Mouse (Mus musculus) midbrain, embryonic 14.5 days (tissue): ENCODE results near the gene Kcnq1. TPM values are rescaled to one million over a fixed set of nuclear protein-coding genes. Genes with fewer than 3 reads are reported as not detected.
A peak's percentile ranks its signal among the peaks of the same experiment; 100 is the strongest.

Source experiments
- ATAC-seq: fragments of 200-750 bp; cut with Nextera tagmentation; 2 replicates; pipeline ENCODE4 v1.8.0; 2017; ENCODE audit warnings: moderate number of reproducible peaks, moderate library complexity; ENCODE audit not compliant: low FRiP score, low TSS enrichment
- DNase-seq: peaks from one replicate; pipeline ENCODE4 v3.0.0-alpha.2; 2015
- H3K27ac ChIP-seq: fragments of 300-500 bp; sonication (generic); replicated peaks from 2 replicates; pipeline ENCODE4 v1.5.1; 2014; ENCODE audit warnings: mild to moderate bottlenecking, low read depth, low read length, moderate library complexity
- H3K27me3 ChIP-seq: fragments of 300-500 bp; sonication (generic); 2 replicates; pipeline ENCODE4 v1.6.1; 2014; ENCODE audit warnings: low read length, control low read depth, mixed read lengths; ENCODE audit not compliant: control insufficient read depth, insufficient read depth
- H3K36me3 ChIP-seq: fragments of 300-500 bp; sonication (generic); 2 replicates; pipeline ENCODE4 v1.6.1; 2014; ENCODE audit warnings: low read length, control low read depth; ENCODE audit not compliant: control insufficient read depth, insufficient read depth
- H3K4me1 ChIP-seq: fragments of 300-500 bp; sonication (generic); 2 replicates; pipeline ENCODE4 v1.6.1; 2014; ENCODE audit warnings: mild to moderate bottlenecking, antibody characterized with exemption, low read length, control low read depth; ENCODE audit not compliant: control insufficient read depth, insufficient read depth
- H3K4me2 ChIP-seq: fragments of 300-500 bp; sonication (generic); 2 replicates; pipeline ENCODE4 v1.6.1; 2014; ENCODE audit warnings: mild to moderate bottlenecking, low read length, moderate library complexity
- H3K4me3 ChIP-seq: fragments of 300-500 bp; sonication (generic); replicated peaks from 2 replicates; pipeline ENCODE4 v1.5.1; 2014; ENCODE audit warnings: low read depth, low read length
- H3K9ac ChIP-seq: fragments of 300-500 bp; sonication (generic); replicated peaks from 2 replicates; pipeline ENCODE4 v1.6.1; 2014; ENCODE audit warnings: mild to moderate bottlenecking, low read length, moderate library complexity
- H3K9me3 ChIP-seq: fragments of 300-500 bp; sonication (generic); 2 replicates; pipeline ENCODE4 v1.6.1; 2016; ENCODE audit warnings: low read length, control low read depth, mixed read lengths; ENCODE audit not compliant: control insufficient read depth
- WGBS: fragments of 180-500 bp; shearing (Covaris S2); extraction: QIAGEN DNeasy Blood & Tissue Kit; methylation state at CpG from one replicate; pipeline ENCODE4 v1.1.7; 2014; 5-methylcytosine and 5-hydroxymethylcytosine counted together
- polyA plus RNA-seq: library from polyadenylated mRNA; unstranded; fragments of >200 nt; fragmentation: Nextera tagmentation; extraction: Ambion mirVana; gene quantifications from 2 replicates; pipeline ENCODE4 v1.2.1, GENCODE M21; 2014

Gene Kcnq1
- polyA plus RNA-seq, 1 experiment from 2014 or later: 1.2 TPM

- H3K4me2 ChIP-seq: no peak overlapping the region
- no peaks in the 10 kb centered on the region for H3K4me1 ChIP-seq
- no peaks in the 10 kb centered on the region for H3K36me3 ChIP-seq
- no peak overlapping the region for H3K4me3 ChIP-seq
- WGBS: 53% methylated on average over 16 of the region's 16 CpGs
- no peak overlapping the region for H3K9ac ChIP-seq
- no peaks in the 10 kb centered on the region for H3K9me3 ChIP-seq
- no peaks in the 10 kb centered on the region for H3K27me3 ChIP-seq
- H3K27ac ChIP-seq: no peak overlapping the region
- ATAC-seq: no peak
- DNase-seq: no peak
Measured at GRCm38 (mm10) chr7:143325051-143325450, 218.9 kb downstream of the Kcnq1 start.

- H3K9me3 ChIP-seq: no peaks in the 10 kb centered on the region
- no peaks in the 10 kb centered on the region for H3K36me3 ChIP-seq
- no peaks in the 10 kb centered on the region for H3K27me3 ChIP-seq
- DNase-seq (no peak), ATAC-seq (no peak)
- no peak overlapping the region for H3K27ac ChIP-seq
- WGBS: 84% methylated on average over 18 of the region's 18 CpGs
- H3K4me1 ChIP-seq: no peaks in the 10 kb centered on the region
- H3K4me2 ChIP-seq: no peak overlapping the region
- no peak overlapping the region for H3K9ac ChIP-seq
- no peak overlapping the region for H3K4me3 ChIP-seq
Measured at GRCm38 (mm10) chr7:143328185-143328915, 222.2 kb downstream of the Kcnq1 start.

- Histone ChIP-seq H3K4me2 (no peak overlapping the region), H3K27me3 (no peaks in the 10 kb centered on the region), H3K4me1 (no peaks in the 10 kb centered on the region), H3K9ac (no peak overlapping the region), H3K36me3 (no peaks in the 10 kb centered on the region), H3K27ac (no peak overlapping the region), H3K9me3 (no peaks in the 10 kb centered on the region), H3K4me3 (no peak overlapping the region)
- WGBS: 84% methylated on average over 14 of the region's 14 CpGs
- DNase-seq: no peak
- no peak for ATAC-seq
Measured at GRCm38 (mm10) chr7:143329110-143329810, 223.1 kb downstream of the Kcnq1 start.

- Histone ChIP-seq H3K4me2 (no peak overlapping the region), H3K4me3 (no peak overlapping the region), H3K36me3 (no peaks in the 10 kb centered on the region), H3K9ac (no peak overlapping the region), H3K9me3 (peaks cover 2% of the 10 kb centered on the region; the same call in 1 of the 2 replicates), H3K27me3 (no peaks in the 10 kb centered on the region), H3K27ac (no peak overlapping the region), H3K4me1 (no peaks in the 10 kb centered on the region)
- DNase-seq: no peak
- no peak for ATAC-seq
- 66% methylated on average over 8 of the region's 8 CpGs for WGBS
Measured at GRCm38 (mm10) chr7:143333040-143333439, 226.9 kb downstream of the Kcnq1 start.

GRCm38 (mm10) chr7:143333604-143334003 is 227.4 kb downstream of the Kcnq1 start:
- WGBS: 69% methylated on average over 4 of the region's 4 CpGs
- no peak overlapping the region for H3K9ac ChIP-seq
- ATAC-seq (no peak), DNase-seq (no peak)
- peaks cover 5% of the 10 kb centered on the region; the same call in 1 of the 2 replicates for H3K9me3 ChIP-seq
- no peak overlapping the region for H3K27ac ChIP-seq
- H3K4me3 ChIP-seq: no peak overlapping the region
- H3K4me1 ChIP-seq: no peaks in the 10 kb centered on the region
- no peaks in the 10 kb centered on the region for H3K36me3 ChIP-seq
- H3K27me3 ChIP-seq: no peaks in the 10 kb centered on the region
- no peak overlapping the region for H3K4me2 ChIP-seq

GRCm38 (mm10) chr7:143338690-143339089 is 232.5 kb downstream of the Kcnq1 start:
- H3K4me3 ChIP-seq: no peak overlapping the region
- DNase-seq: no peak
- H3K9me3 ChIP-seq: peaks cover 5% of the 10 kb centered on the region; the same call in 1 of the 2 replicates
- H3K9ac ChIP-seq: no peak overlapping the region
- ATAC-seq: no peak
- 79% methylated on average over 4 of the region's 4 CpGs for WGBS
- H3K27ac ChIP-seq: no peak overlapping the region
- H3K4me1 ChIP-seq: peaks cover 3% of the 10 kb centered on the region
- H3K36me3 ChIP-seq: no peaks in the 10 kb centered on the region
- H3K4me2 ChIP-seq: no peak overlapping the region
- H3K27me3 ChIP-seq: no peaks in the 10 kb centered on the region; the same call in 1 of the 2 replicates

GRCm38 (mm10) chr7:143340601-143341281 is 234.6 kb downstream of the Kcnq1 start:
- WGBS: 52% methylated on average over 15 of the region's 15 CpGs
- H3K27me3 ChIP-seq: no peaks in the 10 kb centered on the region; the same call in 1 of the 2 replicates
- H3K4me2 ChIP-seq: no peak overlapping the region
- no peak overlapping the region for H3K9ac ChIP-seq
- H3K36me3 ChIP-seq: no peaks in the 10 kb centered on the region
- DNase-seq: peak; percentile 65
- H3K9me3 ChIP-seq: peaks cover 5% of the 10 kb centered on the region; the same call in 1 of the 2 replicates
- peaks cover 10% of the 10 kb centered on the region for H3K4me1 ChIP-seq
- H3K4me3 ChIP-seq: no peak overlapping the region
- no peak for ATAC-seq
- no peak overlapping the region for H3K27ac ChIP-seq

- no peak overlapping the region for H3K9ac ChIP-seq
- H3K27ac ChIP-seq: no peak overlapping the region
- H3K27me3 ChIP-seq: no peaks in the 10 kb centered on the region; the same call in 1 of the 2 replicates
- ATAC-seq (no peak), DNase-seq (no peak)
- no peak overlapping the region for H3K4me3 ChIP-seq
- H3K4me2 ChIP-seq: no peak overlapping the region
- 90% methylated on average over 3 of the region's 3 CpGs for WGBS
- H3K36me3 ChIP-seq: no peaks in the 10 kb centered on the region
- H3K9me3 ChIP-seq: peaks cover 5% of the 10 kb centered on the region; the same call in 1 of the 2 replicates
- peaks cover 10% of the 10 kb centered on the region for H3K4me1 ChIP-seq
Measured at GRCm38 (mm10) chr7:143341301-143341980, 235.3 kb downstream of the Kcnq1 start.
